Mouse (Mus musculus) gastrocnemius, postnatal 36 days (tissue): Measurements from ENCODE around the gene Slc6a21. TPM values are rescaled to one million over a fixed set of nuclear protein-coding genes. Genes with fewer than 3 reads are reported as not detected.

Experiments
- DNase-seq, 2 experiments: peaks; one replicate each; pipeline ENCODE4 v3.0.0; 2022
- intact Hi-C: fragments of 180-260 bp; cut with DNase I; formaldehyde crosslinking; loops from one replicate; pipeline ENCODE4 v1.15.1; 2025
- total RNA-seq, 2 experiments: library from RNA; stranded (reverse); gene quantifications; 2 replicates each; pipeline ENCODE4 v1.2.3; 2021

Slc6a21 gene
- total RNA-seq, 2 experiments from 2014 or later, result not detected

DNA sequence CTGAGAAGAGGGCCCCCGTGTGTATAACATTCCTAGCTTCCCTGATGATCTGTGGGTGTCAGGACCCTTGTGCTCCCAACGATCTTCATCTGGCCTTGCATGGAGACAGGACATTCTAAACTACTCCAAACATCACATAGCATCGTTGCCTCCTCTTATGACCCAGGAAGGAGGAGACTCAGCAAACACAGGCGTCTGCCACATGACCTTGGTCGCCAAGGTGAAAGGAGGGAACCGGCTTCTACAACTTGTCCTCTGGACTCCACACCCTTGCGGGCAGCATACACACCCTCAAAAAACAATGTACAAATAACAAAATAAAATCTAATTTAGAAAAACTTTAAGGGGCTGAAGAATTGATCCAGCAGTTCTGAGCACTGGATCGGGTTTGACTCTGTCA lies 34.7 kb downstream of the Slc6a21 start:
- DNase-seq, result no peak
- intact Hi-C loops, result no loop called here

DNA sequence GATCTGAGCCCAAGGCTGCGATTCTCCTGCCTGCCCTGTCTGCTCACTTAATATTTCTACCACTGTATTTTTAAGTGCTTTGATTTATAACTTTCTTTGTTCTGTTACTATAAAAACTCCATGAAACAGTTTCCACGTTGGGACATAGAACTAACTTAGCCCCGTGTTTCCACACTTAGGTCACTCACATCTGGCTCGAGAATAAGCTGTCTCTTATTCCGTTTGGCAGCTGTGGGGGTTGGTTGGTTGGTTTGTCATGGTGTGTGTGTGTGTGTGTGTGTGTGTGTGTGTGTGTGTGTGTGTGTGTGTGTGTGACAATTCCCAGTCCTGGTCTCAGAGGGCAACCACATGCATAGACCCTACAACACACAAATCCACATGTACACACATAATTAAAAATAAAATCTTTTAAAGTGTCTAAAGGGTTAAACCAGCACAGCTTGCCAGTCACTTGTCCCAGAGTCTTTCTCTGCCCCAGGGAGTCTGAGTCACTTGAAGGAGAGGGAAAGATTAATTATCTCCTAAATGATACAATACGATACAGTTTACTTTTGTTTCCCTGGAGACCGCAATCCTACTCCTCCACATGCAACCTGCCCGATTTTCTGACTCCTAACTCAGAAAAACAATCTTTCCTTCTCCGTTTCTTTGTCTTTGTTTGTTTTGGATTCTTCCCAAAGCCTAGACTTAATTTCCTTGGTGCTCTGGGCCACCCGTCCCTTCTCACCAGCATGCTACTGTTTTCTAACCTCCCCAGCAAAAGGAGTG lies 35.6 kb downstream of the Slc6a21 start:
- intact Hi-C loops, result no loop called here
- DNase-seq, result no peak

GRCm38 (mm10) chr7:45313495-45313894 lies 36.2 kb downstream of the Slc6a21 start:
- intact Hi-C loops, result no loop called here
- DNase-seq, result no peak

DNA sequence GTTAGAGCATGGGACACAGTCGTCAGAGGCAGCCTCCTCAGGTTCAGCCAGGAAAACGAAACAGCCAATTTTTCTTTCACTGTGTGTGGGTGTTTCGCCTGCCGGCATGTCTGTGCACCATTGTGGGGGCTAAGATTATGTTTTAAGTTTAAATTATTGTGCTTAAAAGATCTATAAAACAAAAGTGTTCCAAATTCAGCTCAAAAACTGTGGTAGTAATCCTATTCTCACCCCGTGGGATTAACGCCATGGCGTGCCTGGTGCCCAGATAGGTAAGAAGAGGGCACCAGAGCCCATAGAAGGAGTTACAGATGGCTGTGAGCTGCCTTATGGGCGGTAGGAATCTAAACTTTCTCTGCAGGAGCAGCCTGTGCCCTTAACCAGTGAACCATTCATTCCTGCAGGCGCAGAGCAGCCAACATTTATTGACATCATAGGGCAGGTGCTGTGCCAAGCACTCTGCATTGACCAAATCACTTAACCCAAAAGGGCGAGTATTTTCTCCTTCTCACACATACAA lies 37.9 kb downstream of the Slc6a21 start:
- DNase-seq, result no peak
- intact Hi-C loops, result no loop called here

DNA sequence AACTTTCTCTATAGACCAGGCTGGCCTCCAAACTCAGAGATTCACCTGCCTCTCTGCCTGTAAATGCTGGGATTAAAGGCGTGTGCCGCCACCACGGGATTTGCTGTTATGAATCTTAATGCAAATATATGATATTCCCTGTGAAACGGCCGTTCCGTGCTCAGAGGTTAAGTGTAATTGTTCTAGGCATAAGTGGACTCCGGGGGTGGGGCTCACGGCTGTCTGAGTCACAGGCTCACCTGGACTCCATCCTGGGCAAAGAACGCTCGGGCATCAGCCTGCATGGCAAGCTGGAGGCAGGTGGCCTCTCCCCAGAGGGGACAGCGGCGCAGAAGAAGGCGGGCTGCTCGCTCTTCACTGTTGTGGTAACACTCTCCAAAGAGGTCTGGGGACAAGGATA lies 39.2 kb downstream of the Slc6a21 start:
- intact Hi-C loops, result no loop called here
- DNase-seq, result no peak

DNA sequence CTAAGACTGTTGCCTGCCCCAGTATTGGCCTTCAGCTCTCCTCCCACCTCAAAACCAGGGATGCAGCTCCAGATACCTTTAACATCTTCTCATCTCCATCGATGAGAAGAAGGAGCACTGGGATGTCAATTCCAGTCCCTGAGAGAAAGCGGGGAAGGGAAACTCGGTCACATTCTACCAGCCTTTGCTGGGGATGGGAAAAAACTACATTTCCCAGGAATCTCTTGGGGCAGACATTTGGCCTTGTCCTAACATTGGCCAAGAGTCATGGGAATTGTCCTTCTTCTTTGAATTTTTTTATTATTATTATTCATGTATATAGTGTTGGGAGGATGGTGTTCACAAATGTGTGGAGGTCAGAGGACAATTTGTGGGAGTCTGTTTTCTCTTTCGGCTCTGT lies 44.9 kb downstream of the Slc6a21 start:
- intact Hi-C loops, result no loop called here
- DNase-seq, result no peak

- DNase-seq, result no peak
- intact Hi-C loops, result no loop called here
Observed at GRCm38 (mm10) chr7:45323069-45323468, 45.8 kb downstream of the Slc6a21 start.

- DNase-seq, result no peak
- intact Hi-C loops, result no loop called here
Observed at GRCm38 (mm10) chr7:45325800-45326199, 48.5 kb downstream of the Slc6a21 start.

GRCm38 (mm10) chr7:45328841-45329475 lies 51.6 kb downstream of the Slc6a21 start:
- DNase-seq, result no peak
- intact Hi-C loops, result no loop called here

- intact Hi-C loops, result no loop called here
- DNase-seq, result no peak
Observed at GRCm38 (mm10) chr7:45331502-45331901, 54.2 kb downstream of the Slc6a21 start.

GRCm38 (mm10) chr7:45332685-45333425 lies 55.5 kb downstream of the Slc6a21 start:
- no peak for DNase-seq
- intact Hi-C loops, result no loop called here

DNA sequence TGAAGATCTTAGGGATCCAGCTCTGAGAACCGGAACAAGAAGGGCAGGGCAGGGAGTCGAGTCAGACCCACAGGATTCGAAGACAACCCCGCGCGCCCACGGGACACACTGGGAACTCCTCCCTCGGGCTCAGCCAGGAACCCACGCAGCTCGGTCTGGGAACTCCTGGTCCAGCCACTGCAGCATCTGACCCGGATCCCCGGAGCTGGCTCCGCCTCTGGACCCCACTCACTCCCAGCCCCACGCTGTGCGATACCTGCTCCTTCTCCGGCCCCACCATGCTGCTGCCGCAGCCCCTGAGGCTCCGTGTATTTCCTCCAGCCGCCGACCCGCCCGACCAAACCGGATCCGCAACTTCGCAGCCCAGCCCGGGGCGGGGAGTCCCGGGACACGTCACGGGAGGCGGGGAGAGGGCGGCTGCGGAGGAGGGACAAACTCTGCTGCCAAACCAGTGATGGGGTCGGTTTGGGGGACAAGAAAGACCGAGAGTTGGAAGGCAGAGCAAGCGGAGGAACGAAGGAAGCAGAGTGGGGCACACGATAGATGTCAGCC lies 56.2 kb downstream of the Slc6a21 start, which contains the start of gene Trpm4:
Gene Trpm4, minus strand, starts transcription at position 350 of the 552 bp plus-strand sequence.
- intact Hi-C loops, result no loop called here

DNA sequence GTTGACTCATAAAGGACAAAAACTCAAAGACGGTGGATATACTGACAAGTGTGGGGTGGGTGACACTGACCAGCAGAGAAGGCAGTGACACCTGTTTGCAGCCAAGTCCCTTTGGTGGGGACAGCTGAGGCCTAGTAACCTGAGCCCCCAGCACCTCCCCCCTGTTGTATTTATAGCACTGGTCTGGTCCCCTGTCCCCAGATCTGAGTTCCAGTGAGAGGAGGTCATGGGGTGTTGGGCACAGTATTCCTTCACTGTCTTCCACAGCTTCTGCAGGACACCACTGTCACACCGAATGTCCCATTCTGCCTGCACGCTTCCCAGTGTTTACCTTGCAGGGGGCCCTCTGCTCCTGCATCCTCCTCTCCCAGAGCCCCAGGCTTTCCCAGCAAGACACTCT lies 57.3 kb downstream of the Slc6a21 start:
- intact Hi-C loops, result no loop called here

More for the DNA sequence above, 56.2 kb downstream of the Slc6a21 start, which contains the start of gene Trpm4:
- DNase-seq, result peak; percentile 83 to 88

GRCm38 (mm10) chr7:45335056-45335455 lies 57.7 kb downstream of the Slc6a21 start, which contains the start of gene Hrc:
Hrc (plus strand) TSS chr7:45335290.
- DNase-seq, result peak; percentile 25 to 50
- intact Hi-C loops, result no loop called here

More for the DNA sequence above, 57.3 kb downstream of the Slc6a21 start:
- peak; percentile 37 to 44 for DNase-seq

GRCm38 (mm10) chr7:45336319-45336718 lies 59.0 kb downstream of the Slc6a21 start:
- DNase-seq, result no peak
- intact Hi-C loops, result no loop called here

DNA sequence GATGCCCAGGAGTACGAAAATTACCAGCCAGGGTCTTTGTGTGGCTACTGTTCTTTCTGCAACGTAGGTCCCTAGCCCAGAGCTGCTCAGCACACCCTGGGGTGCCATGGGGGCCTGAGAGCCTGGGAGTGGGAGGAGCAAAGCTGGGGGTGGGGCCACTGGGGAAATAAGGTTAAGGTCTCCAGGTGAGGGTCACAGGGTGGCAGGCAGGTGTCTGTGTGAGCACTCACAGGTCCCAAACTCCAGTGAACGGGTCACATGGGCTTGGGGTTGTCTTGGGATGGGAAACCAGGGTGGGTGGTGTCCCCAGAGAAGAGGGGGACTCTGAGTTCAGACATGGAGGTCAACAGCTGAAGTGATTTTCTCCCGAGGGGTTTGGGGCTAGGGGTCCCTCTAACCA lies 60.2 kb downstream of the Slc6a21 start:
- intact Hi-C loops, result no loop called here
- DNase-seq, result no peak

DNA sequence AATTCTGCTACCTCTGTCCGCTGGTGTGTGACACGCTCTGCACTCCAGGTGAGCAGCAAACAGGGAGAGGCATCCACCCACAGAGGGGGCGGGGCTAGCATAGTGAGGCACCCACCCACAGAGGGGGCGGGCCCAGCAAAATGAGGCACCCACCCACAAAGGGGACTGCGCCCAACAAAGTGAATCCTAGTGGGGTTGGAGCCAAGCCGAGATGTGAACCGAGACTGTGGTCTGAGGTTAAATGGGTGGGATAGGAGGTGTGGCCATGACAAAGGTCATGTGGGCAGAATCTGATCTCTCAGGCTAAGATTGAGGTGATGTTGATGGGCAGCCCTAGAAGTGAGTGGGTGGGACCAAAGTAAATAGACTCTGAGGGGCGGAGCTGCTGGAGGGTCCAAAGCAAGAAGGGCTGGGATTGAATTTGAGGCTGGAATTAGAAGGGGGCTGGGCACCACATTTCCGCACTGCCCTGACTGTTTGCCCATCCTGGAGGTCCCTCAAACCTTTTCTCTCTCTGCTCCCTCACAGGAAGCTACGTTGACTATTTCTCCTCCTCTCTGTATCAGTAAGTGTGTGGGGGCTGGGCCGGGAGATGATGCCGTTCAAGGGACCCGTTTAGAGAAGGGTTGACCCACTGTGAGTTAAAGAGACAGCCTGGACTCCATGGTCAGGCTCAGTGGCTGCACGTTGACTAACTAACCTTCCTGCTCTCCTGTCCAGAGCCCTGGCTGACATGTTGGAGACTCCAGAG lies 61.0 kb downstream of the Slc6a21 start:
- no peak for DNase-seq

More for the DNA sequence above, 61.0 kb downstream of the Slc6a21 start:
- intact Hi-C loops, result no loop called here
